Mouse (Mus musculus) spleen, adult 2 months (tissue): ENCODE measurements at regions not wholly inside any gene's neighbourhood (a gene's known extent, or its start where the extent isn't known, plus 50 kb on each side); places are given as distances from the start of the nearest gene placed in this dataset.
"Not testable (repeated sequence)": the region's sequence is repeated elsewhere in the genome, so short reads cannot be mapped to it uniquely, and the experiment has no call there.

Experiments used
- CTCF ChIP-seq: fragments of 200-500 bp; IDR thresholded peaks from 2 replicates; pipeline ENCODE4 v1.5.1; 2011; ENCODE audit warnings: mild to moderate bottlenecking, inconsistent platforms; ENCODE audit not compliant: insufficient read depth, insufficient read length, insufficient replicate concordance; ENCODE audit errors: extremely low read depth
- POLR2A ChIP-seq: fragments of 200-500 bp; IDR thresholded peaks from 2 replicates; pipeline ENCODE4 v1.6.1; 2011; ENCODE audit warnings: low read depth, low read length, inconsistent platforms

DNA sequence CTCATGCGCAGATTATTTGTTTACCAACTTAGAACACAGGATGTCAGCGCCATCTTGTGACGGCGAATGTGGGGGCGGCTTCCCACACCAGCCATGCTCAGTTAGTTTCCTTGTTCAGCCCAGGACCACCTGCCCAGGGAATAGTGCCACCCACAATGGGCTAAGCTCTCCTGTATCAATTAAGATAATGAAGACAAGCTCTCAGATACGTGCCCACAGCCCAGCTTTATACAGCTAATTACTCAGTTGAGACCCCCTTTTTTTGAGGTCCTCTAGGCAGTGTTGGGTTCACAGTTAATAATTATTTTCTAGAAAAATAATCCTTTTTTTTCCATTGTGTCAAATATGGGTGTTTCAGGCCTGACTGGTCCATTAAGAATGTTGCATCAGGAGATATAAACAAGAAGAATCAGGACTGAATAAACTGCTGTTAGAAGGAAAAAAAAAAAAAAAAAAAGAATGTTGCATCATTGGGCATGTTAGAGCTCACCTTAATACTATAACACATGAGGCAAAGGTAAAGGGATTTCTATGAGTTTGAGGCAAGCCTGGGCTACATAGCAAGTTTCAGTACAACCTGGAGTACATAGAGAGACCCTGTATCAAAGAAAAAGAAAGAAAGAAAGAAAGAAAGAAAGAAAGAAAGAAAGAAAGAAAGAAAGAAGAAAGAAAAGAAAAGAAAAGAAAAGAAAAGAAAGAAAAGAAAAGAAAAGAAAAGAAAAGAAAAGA lies 207.5 kb downstream of the Samd9l start:
- TF ChIP-seq CTCF, POLR2A: not testable (repeated sequence)
